Mouse (Mus musculus) forebrain, embryonic 16.5 days (tissue): ENCODE measurements at regions not wholly inside any gene's neighbourhood (a gene's known extent, or its start where the extent isn't known, plus 50 kb on each side); places are given as distances from the start of the nearest gene placed in this dataset.

Source experiments
- ATAC-seq: fragments of 200-750 bp; cut with Nextera tagmentation; 2 replicates; pipeline ENCODE4 v1.8.0; 2017; ENCODE audit warnings: mild to moderate bottlenecking, moderate library complexity
- H3K27ac ChIP-seq: fragments of 300-500 bp; sonication (generic); 2 replicates; pipeline ENCODE4 v1.5.1; 2014; ENCODE audit warnings: low read length, control low read depth
- H3K27me3 ChIP-seq: fragments of 300-500 bp; sonication (generic); replicated peaks from 2 replicates; pipeline ENCODE4 v1.6.1; 2014; ENCODE audit warnings: low read length; ENCODE audit not compliant: control insufficient read depth, insufficient read depth
- H3K36me3 ChIP-seq: fragments of 300-500 bp; sonication (generic); 2 replicates; pipeline ENCODE4 v1.6.1; 2014; ENCODE audit not compliant: control insufficient read depth, insufficient read depth
- H3K4me1 ChIP-seq: fragments of 300-500 bp; sonication (generic); replicated peaks from 2 replicates; pipeline ENCODE4 v1.6.1; 2014; ENCODE audit warnings: low read length; ENCODE audit not compliant: control insufficient read depth, insufficient read depth
- H3K4me2 ChIP-seq: fragments of 300-500 bp; sonication (generic); 2 replicates; pipeline ENCODE4 v1.6.1; 2014; ENCODE audit warnings: mild to moderate bottlenecking, low read length, control low read depth
- H3K4me3 ChIP-seq: fragments of 300-500 bp; sonication (generic); replicated peaks from 2 replicates; pipeline ENCODE4 v1.5.1; 2014; ENCODE audit warnings: mild to moderate bottlenecking, low read length, control low read depth
- H3K9ac ChIP-seq: fragments of 300-500 bp; sonication (generic); replicated peaks from 2 replicates; pipeline ENCODE4 v1.6.1; 2014; ENCODE audit warnings: low read depth, low read length, control low read depth
- H3K9me3 ChIP-seq: fragments of 300-500 bp; sonication (generic); 2 replicates; pipeline ENCODE4 v1.6.1; 2016; ENCODE audit warnings: low read length; ENCODE audit not compliant: control insufficient read depth
- WGBS: fragments of 180-500 bp; shearing (Covaris S2); extraction: QIAGEN DNeasy Blood & Tissue Kit; methylation state at CpG from one replicate; pipeline ENCODE4 v1.1.7; 2014; 5-methylcytosine and 5-hydroxymethylcytosine counted together

DNA sequence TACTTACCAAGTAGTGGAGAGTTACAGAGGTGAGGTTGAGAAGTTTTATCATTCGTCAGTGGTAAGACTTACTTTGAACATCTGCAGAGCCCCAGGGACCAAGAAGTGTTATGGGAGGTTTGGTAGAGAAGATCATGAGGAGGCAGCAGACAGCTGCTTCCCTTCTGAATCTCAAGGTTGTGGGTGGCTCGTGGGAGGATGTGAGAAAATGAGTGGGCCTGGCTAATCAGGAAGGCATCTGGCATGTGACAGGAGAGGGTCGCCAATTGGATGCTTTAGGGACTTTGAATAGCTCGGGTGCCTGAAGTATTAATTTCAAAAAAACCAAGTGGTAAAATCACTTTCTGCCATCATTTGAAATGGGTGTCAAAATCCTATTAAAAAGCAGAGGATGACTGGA, 258.9 kb downstream of the Sqor start:
- no peak overlapping the region for H3K4me3 ChIP-seq
- WGBS = 66% methylated on average over 4 of the region's 4 CpGs
- H3K27me3 ChIP-seq = no peaks in the 10 kb centered on the region
- H3K4me1 ChIP-seq = no peaks in the 10 kb centered on the region; the same call in 1 of the 2 replicates
- H3K9me3 ChIP-seq = no peaks in the 10 kb centered on the region
- no peak overlapping the region for H3K4me2 ChIP-seq
- ATAC-seq = 0 out of 2 replicates have a peak, but pooled peaks have one; percentile 23
- no peak overlapping the region for H3K9ac ChIP-seq
- no peak overlapping the region for H3K27ac ChIP-seq
- no peaks in the 10 kb centered on the region for H3K36me3 ChIP-seq

DNA sequence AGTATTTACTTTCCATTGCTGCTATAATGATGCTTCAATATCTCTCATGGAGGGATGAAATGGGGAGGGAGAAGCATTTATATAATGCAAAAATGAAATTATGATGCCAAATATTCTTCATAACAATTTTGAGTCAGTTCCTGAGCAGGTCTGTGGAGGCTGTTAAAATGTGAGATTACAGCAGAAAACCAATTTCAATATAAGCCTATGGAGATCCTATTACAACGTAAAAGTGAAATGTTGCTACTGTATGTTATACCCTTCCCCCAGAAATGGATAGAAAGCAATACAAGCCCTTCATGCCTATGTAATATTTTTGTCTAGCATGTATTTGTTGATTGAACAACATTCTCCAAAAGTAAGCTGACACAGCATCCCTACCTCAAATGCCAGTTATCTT, 259.3 kb downstream of the Sqor start:
- Histone ChIP-seq H3K27me3 (no peaks in the 10 kb centered on the region), H3K36me3 (no peaks in the 10 kb centered on the region), H3K9ac (no peak overlapping the region), H3K4me1 (no peaks in the 10 kb centered on the region; the same call in 1 of the 2 replicates), H3K27ac (no peak overlapping the region), H3K9me3 (no peaks in the 10 kb centered on the region), H3K4me3 (no peak overlapping the region), H3K4me2 (no peak overlapping the region)
- no peak for ATAC-seq
- WGBS = 93% methylated on average over 1 of the region's 1 CpGs

DNA sequence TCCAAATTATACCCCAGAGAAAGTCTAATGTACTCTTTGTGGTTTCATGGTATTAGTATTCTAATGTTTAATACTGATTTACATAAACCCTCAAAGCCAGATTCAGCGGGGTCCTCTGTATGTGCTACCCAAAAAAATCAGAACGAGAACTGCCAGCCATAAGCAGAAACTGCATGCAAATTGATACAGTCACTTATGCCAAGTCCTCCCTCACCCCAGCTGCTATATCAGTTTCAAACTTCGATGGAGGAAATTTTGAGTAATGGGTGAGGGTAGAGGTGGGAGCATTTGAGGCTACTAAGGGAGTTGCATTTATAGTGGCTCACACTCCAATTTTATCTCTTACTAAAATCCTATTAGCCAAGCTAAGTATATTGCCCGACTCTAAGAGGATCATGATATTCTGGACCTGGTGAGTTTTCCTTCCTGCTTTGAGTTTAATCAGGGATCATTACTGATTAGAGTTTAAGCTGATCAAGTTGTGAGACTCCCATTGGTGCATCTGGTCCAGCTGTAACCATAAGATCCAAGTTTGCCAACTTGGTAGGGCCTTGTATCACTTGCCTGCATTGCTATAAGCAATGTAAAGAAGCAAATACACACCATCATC, 260.0 kb downstream of the Sqor start:
- Histone ChIP-seq H3K36me3 (no peaks in the 10 kb centered on the region), H3K4me1 (no peaks in the 10 kb centered on the region; the same call in 1 of the 2 replicates), H3K9ac (no peak overlapping the region), H3K4me3 (no peak overlapping the region), H3K27ac (no peak overlapping the region), H3K9me3 (no peaks in the 10 kb centered on the region), H3K4me2 (no peak overlapping the region), H3K27me3 (no peaks in the 10 kb centered on the region)
- WGBS = 54% methylated on average over 4 of the region's 4 CpGs
- no peak for ATAC-seq

DNA sequence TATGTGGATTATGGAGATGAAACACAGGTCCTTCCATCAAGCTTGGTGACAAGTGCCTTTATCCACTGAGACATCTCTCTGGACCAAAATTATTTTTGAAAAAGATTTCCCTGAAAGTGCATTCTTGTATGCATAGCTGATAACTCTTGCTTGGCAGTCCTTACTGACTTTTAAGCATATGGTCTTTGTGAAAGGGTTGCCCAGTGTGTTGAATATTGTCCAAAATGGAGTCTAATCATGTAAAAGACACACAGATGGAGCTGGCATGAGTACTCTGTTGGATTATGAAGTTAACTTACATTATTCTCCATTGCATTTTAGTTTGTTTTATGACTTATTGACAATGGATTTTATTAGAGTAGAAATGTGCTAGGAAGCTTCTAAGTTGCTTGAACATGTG, 282.3 kb downstream of the Sqor start:
- Histone ChIP-seq H3K9me3 (no peaks in the 10 kb centered on the region), H3K36me3 (no peaks in the 10 kb centered on the region), H3K27me3 (no peaks in the 10 kb centered on the region), H3K27ac (no peak overlapping the region), H3K9ac (no peak overlapping the region), H3K4me1 (no peaks in the 10 kb centered on the region), H3K4me3 (no peak overlapping the region), H3K4me2 (no peak overlapping the region)
- ATAC-seq = peak; percentile 36; the same call in 1 of the 2 replicates

DNA sequence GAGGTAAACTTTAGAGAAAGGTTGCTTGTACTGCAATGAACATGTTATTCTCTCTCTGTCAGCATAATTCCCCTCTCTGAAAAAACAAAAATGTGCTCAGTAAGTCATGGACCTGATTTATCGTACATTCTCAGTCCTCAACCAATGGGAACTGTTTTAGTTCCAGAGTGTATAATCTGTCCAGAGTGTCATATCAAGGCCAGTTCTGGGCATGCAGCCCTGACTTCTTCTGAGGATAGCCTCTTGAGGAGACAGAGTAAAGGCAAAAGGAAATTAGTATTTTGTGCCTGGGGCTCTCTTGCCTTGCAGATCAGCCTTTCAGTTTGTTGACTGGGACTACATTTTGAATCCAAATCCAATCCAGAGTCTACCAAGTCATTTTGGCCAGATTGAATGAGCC, 299.6 kb downstream of the Sqor start:
- no peaks in the 10 kb centered on the region for H3K9me3 ChIP-seq
- no peak overlapping the region for H3K4me2 ChIP-seq
- no peak overlapping the region for H3K9ac ChIP-seq
- no peak for ATAC-seq
- no peak overlapping the region for H3K27ac ChIP-seq
- WGBS = 95% methylated on average over 1 of the region's 1 CpGs
- no peaks in the 10 kb centered on the region for H3K27me3 ChIP-seq
- no peaks in the 10 kb centered on the region; the same call in 1 of the 2 replicates for H3K4me1 ChIP-seq
- H3K36me3 ChIP-seq = no peaks in the 10 kb centered on the region
- H3K4me3 ChIP-seq = no peak overlapping the region

DNA sequence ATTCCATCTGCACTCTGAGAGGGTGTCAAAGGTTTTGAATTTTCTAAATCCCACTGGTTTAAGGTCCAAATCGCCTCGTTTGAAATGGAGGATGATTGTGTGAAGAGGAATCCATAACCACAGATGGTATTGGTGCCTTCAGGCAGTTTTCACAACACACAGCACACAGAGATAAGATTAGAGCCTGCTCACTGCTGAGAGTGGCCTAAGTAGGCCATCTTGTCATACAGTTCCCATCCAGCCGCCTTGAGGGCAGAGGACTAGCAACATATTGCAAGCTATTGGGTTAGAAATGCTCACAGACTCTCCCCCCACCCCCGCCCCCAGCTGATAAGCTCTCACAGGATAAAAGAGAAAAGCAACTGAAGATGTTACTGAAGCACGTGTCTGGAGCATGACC, 303.8 kb downstream of the Sqor start:
- H3K4me2 ChIP-seq = no peak overlapping the region
- no peak for ATAC-seq

DNA sequence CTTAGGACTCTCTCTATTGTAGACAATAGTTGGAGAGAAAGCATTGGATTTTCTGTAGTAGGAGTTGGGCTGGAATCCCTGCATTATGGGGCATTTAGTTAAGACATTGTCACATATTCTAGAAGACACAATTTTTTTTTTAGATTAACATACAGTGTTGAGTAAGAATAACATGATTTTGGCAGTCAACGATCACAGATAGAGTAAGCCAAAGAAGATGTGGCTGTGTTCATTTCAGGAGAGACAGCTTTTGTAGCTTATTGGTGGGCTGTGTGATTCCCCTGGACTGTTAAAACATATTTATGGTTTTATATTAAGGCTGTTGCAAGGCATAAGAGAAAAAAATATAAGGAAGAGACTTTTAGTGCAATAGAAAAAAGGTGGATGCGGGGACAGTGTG, 307.6 kb downstream of the Sqor start:
- ATAC-seq = no peak
- no peak overlapping the region for H3K4me2 ChIP-seq
- H3K4me3 ChIP-seq = no peak overlapping the region
- no peaks in the 10 kb centered on the region for H3K27me3 ChIP-seq
- no peaks in the 10 kb centered on the region for H3K36me3 ChIP-seq
- H3K27ac ChIP-seq = no peak overlapping the region
- H3K9me3 ChIP-seq = no peaks in the 10 kb centered on the region
- no peaks in the 10 kb centered on the region; the same call in 1 of the 2 replicates for H3K4me1 ChIP-seq
- no peak overlapping the region for H3K9ac ChIP-seq
- 94% methylated on average over 2 of the region's 2 CpGs for WGBS

More for the DNA sequence above, 303.8 kb downstream of the Sqor start:
- H3K27me3 ChIP-seq = no peaks in the 10 kb centered on the region
- H3K4me3 ChIP-seq = no peak overlapping the region
- H3K4me1 ChIP-seq = no peaks in the 10 kb centered on the region; the same call in 1 of the 2 replicates
- H3K9me3 ChIP-seq = no peaks in the 10 kb centered on the region
- no peaks in the 10 kb centered on the region for H3K36me3 ChIP-seq
- no peak overlapping the region for H3K27ac ChIP-seq
- 54% methylated on average over 5 of the region's 5 CpGs for WGBS
- H3K9ac ChIP-seq = no peak overlapping the region

DNA sequence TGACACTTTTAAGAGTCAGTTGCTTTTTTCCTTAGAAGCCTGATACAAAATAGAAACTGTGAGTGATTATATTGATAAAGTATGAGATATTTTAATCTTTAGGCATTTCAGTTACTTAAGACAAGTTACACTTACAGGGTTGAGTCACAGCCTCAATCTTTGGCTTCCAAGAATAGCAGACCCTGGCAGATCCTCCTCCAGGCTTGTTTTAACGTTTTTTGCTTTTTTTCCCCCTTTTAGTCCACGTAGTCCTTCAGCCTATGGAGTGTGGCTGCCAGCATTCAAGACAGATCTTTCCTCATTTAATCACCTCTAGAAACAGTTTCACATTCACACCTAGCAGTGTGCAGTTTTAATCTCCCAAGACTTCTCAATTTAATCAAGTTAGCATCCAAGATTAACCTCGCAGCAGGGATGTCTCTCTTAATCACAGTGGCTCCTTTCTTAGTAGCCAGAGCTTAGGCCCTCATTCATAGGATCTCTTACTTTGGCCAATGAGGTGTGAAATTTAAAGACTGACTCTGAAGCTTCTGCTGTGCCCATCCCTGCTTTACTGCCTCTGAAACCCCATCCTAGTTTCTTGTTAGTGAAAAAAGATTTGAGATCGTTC, 308.5 kb downstream of the Sqor start:
- Histone ChIP-seq H3K4me2 (no peak overlapping the region), H3K4me1 (no peaks in the 10 kb centered on the region; the same call in 1 of the 2 replicates), H3K27ac (no peak overlapping the region), H3K27me3 (no peaks in the 10 kb centered on the region), H3K36me3 (no peaks in the 10 kb centered on the region), H3K9ac (no peak overlapping the region), H3K9me3 (no peaks in the 10 kb centered on the region), H3K4me3 (no peak overlapping the region)
- 5% methylated on average over 4 of the region's 4 CpGs for WGBS
- no peak for ATAC-seq

DNA sequence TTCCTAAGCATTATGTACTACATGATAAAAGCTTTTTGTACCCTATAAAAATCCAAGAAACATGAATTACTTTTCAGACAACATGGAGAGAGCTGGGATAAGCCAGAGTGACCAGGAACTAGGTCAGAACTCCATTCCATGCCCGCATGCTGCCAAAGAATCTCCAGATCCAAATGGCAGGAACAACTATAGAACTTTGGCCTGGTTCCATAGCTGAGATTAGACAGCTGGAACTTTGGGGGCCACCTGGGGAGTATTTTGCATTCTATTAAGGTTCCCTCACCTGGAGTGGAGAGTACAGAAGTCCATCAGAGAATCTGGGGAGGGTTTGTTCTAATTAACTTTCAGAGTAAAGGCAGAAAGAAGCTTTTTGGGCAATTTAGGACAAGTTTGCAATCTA, 327.7 kb downstream of the Sqor start:
- WGBS = 84% methylated on average over 1 of the region's 1 CpGs
- Histone ChIP-seq H3K4me2 (no peak overlapping the region), H3K4me3 (no peak overlapping the region), H3K36me3 (no peaks in the 10 kb centered on the region), H3K27me3 (no peaks in the 10 kb centered on the region), H3K9me3 (no peaks in the 10 kb centered on the region), H3K27ac (no peak overlapping the region), H3K4me1 (no peaks in the 10 kb centered on the region), H3K9ac (no peak overlapping the region)
- ATAC-seq = no peak
